Mouse (Mus musculus) spleen, adult 2 months (tissue): ENCODE measurements around the gene Anapc2.

Experiments
- CTCF ChIP-seq: fragments of 200-500 bp; IDR thresholded peaks from 2 replicates; pipeline ENCODE4 v1.5.1; 2011; ENCODE audit warnings: mild to moderate bottlenecking, inconsistent platforms; ENCODE audit not compliant: insufficient read depth, insufficient read length, insufficient replicate concordance; ENCODE audit errors: extremely low read depth
- POLR2A ChIP-seq: fragments of 200-500 bp; IDR thresholded peaks from 2 replicates; pipeline ENCODE4 v1.6.1; 2011; ENCODE audit warnings: low read depth, low read length, inconsistent platforms

- TF ChIP-seq CTCF, result peak; percentile 22; the same call in 1 of the 2 replicates
- TF ChIP-seq POLR2A, result no peak
Measured at GRCm38 (mm10) chr2:25258887-25259286, 13.4 kb upstream of the Anapc2 start.
